In genomic region chrX:106189356-106189755, GRCm38 (mm10) we compare ENCODE assay signal across 9 mouse cellular contexts. TPM values are rescaled to one million over a fixed set of nuclear protein-coding genes. Genes with fewer than 3 reads are reported as not detected.
DNase-seq lines count a peak whose midpoint lies in the region; ATAC-seq and TF ChIP-seq lines count a peak whose summit lies in the region.
"Had no signal": no experiment of that assay in that cellular context is flagged by ENCODE, and none has a peak within 500 bp of the region (broad histone marks: within the 10 kb centered on the region; RNA-seq: fewer than 3 reads in every experiment).

No protein-coding gene starts in this region.

- H3K4me3 ChIP-seq in left cerebral cortex, adult 2 months, result peak overlapping the region; percentile 61; the same call in 1 of the 2 replicates
- peak overlapping the region; percentile 56 for H3K4me3 ChIP-seq in embryonic facial prominence, embryonic 14.5 days (ENCODE audit: low read depth, low read length)
- H3K4me3 ChIP-seq in limb, embryonic 10.5 days, result peak overlapping the region; percentile 62
- 0 out of 2 replicates have a peak overlapping the region, but pooled peaks have one; percentile 53 for H3K4me3 ChIP-seq in neural tube, embryonic 12.5 days

- peaks cover 3% of the 10 kb centered on the region for H3K4me1 ChIP-seq in embryonic facial prominence, embryonic 14.5 days (ENCODE audit: control insufficient read depth, insufficient read depth, low read length)
- H3K4me1 ChIP-seq in limb, embryonic 10.5 days, result peaks cover 15% of the 10 kb centered on the region; the same call in 1 of the 2 replicates
- H3K4me1 ChIP-seq in neural tube, embryonic 12.5 days, result no peaks in the 10 kb centered on the region; the same call in 1 of the 2 replicates

- DNase-seq in left cerebral cortex, adult 2 months (ENCODE audit: extremely low spot score in 1 of 2, low spot score in 2 of 2), result no peak
- no peak for DNase-seq in left cerebral cortex, postnatal 4 days
- DNase-seq in embryonic facial prominence, embryonic 14.5 days (ENCODE audit: low spot score), result no peak
- DNase-seq in limb, embryonic 10.5 days (ENCODE audit: low spot score), result no peak
- DNase-seq in spleen, adult 12 weeks (ENCODE audit: low spot score), result no peak
- DNase-seq in left cerebral cortex, postnatal 10 days (ENCODE audit: extremely low spot score in 1 of 2, low spot score in 2 of 2), result no peak
- DNase-seq: kidney, postnatal 10 days had no signal

- H3K36me3 ChIP-seq in embryonic facial prominence, embryonic 14.5 days (ENCODE audit: control insufficient read depth, insufficient read depth, low read length), result peaks cover 17% of the 10 kb centered on the region
- H3K36me3 ChIP-seq in limb, embryonic 10.5 days, result peaks cover 49% of the 10 kb centered on the region
- H3K36me3 ChIP-seq in neural tube, embryonic 12.5 days, result no peaks in the 10 kb centered on the region; the same call in 1 of the 2 replicates

- H3K27ac ChIP-seq in left cerebral cortex, adult 2 months, result no peak overlapping the region
- no peak overlapping the region for H3K27ac ChIP-seq in embryonic facial prominence, embryonic 14.5 days (replicated peaks; ENCODE audit: low read depth, low read length)
- no peak overlapping the region for H3K27ac ChIP-seq in limb, embryonic 10.5 days
- H3K27ac ChIP-seq in neural tube, embryonic 12.5 days, result no peak overlapping the region

- no peaks in the 10 kb centered on the region for H3K9me3 ChIP-seq in embryonic facial prominence, embryonic 14.5 days (ENCODE audit: control insufficient read depth, low read length)
- no peaks in the 10 kb centered on the region for H3K9me3 ChIP-seq in limb, embryonic 10.5 days (replicated peaks)
- no peaks in the 10 kb centered on the region for H3K9me3 ChIP-seq in neural tube, embryonic 12.5 days

- TF ChIP-seq CTCF in left cerebral cortex, adult 2 months (IDR thresholded peaks at IDR 0.05), result no peak

- H3K9ac ChIP-seq in embryonic facial prominence, embryonic 14.5 days (ENCODE audit: low read depth, low read length), result peak overlapping the region; percentile 71
- H3K9ac ChIP-seq in neural tube, embryonic 12.5 days, result no peak overlapping the region

- intact Hi-C loops in left cerebral cortex, adult 2 months (cut with DNase I), result loop anchor here (5.0 kb wide), 1 partner anchor 262 kb away; the partner anchor contains the start of gene Atrx
- intact Hi-C loops in left cerebral cortex, postnatal 4 days (cut with DNase I), result no loop called here
- intact Hi-C loops in left cerebral cortex, postnatal 10 days (cut with DNase I), result no loop called here

- 0 out of 2 replicates have a peak, but pooled peaks cover 2% of the 10 kb centered on the region for H3K27me3 ChIP-seq in embryonic facial prominence, embryonic 14.5 days (replicated peaks; ENCODE audit: control insufficient read depth, insufficient read depth, low read length)
- H3K27me3 ChIP-seq in limb, embryonic 10.5 days (ENCODE audit: low read depth, poor library complexity, severe bottlenecking), result peaks cover 46% of the 10 kb centered on the region
- no peaks in the 10 kb centered on the region for H3K27me3 ChIP-seq in neural tube, embryonic 12.5 days (replicated peaks)

- 60% methylated on average over 5 of the region's 5 CpGs for WGBS in embryonic facial prominence, embryonic 14.5 days
- 76% methylated on average over 5 of the region's 5 CpGs for WGBS in limb, embryonic 10.5 days
- 62% methylated on average over 5 of the region's 5 CpGs for WGBS in neural tube, embryonic 12.5 days

- peak overlapping the region; percentile 49 for H3K4me2 ChIP-seq in embryonic facial prominence, embryonic 14.5 days (ENCODE audit: low read depth, low read length)
- peak overlapping the region; percentile 65 for H3K4me2 ChIP-seq in neural tube, embryonic 12.5 days (replicated peaks)

- ATAC-seq in embryonic facial prominence, embryonic 14.5 days (ENCODE audit: low read depth), result no peak
- no peak for ATAC-seq in neural tube, embryonic 12.5 days (ENCODE audit: low FRiP score, low read depth)
- ATAC-seq in frontal cortex, adult (ENCODE audit: low TSS enrichment), result no peak

RNA-seq across cellular contexts. Expression of gene Pgk1, which starts 2.5 kb away (rescaled TPM):
- total RNA-seq in left cerebral cortex, adult 2 months (2021), result 100 to 1,000 TPM; 408 to 481 TPM
- 100 to 1,000 TPM; 211 to 234 TPM for total RNA-seq in left cerebral cortex, postnatal 4 days (2021)
- polyA plus RNA-seq in embryonic facial prominence, embryonic 14.5 days (2014; fragmentation: Nextera tagmentation; extraction: Ambion mirVana), result 304 and 338 TPM in 2 replicates
- polyA plus RNA-seq in limb, embryonic 10.5 days (2016; fragmentation: Nextera tagmentation; extraction: Ambion mirVana), result 468 and 544 TPM in 2 replicates
- 310 and 332 TPM in 2 replicates for polyA plus RNA-seq in neural tube, embryonic 12.5 days (2016; fragmentation: Nextera tagmentation; extraction: Ambion mirVana)
- total RNA-seq in left cerebral cortex, postnatal 10 days (2021), result 100 to 1,000 TPM; 307 to 351 TPM

RNA-seq across cellular contexts. Expression of gene Taf9b, which starts 31.6 kb away (rescaled TPM):
- 10 to 100 TPM; 21.5 to 22.4 TPM for total RNA-seq in left cerebral cortex, adult 2 months (2021)
- total RNA-seq in left cerebral cortex, postnatal 4 days (2021), result 10 to 100 TPM; 19.0 to 19.6 TPM
- 14.0 and 15.1 TPM in 2 replicates for polyA plus RNA-seq in embryonic facial prominence, embryonic 14.5 days (2014; fragmentation: Nextera tagmentation; extraction: Ambion mirVana)
- 6.1 and 7.6 TPM in 2 replicates for polyA plus RNA-seq in limb, embryonic 10.5 days (2016; fragmentation: Nextera tagmentation; extraction: Ambion mirVana)
- polyA plus RNA-seq in neural tube, embryonic 12.5 days (2016; fragmentation: Nextera tagmentation; extraction: Ambion mirVana), result 12.0 and 13.2 TPM in 2 replicates
- total RNA-seq in left cerebral cortex, postnatal 10 days (2021), result 10 to 100 TPM; 27.2 to 29.1 TPM

RNA-seq across cellular contexts. Expression of gene Tlr13, which starts 46.4 kb away (rescaled TPM):
- 1 to 10 TPM; 1.2 TPM for total RNA-seq in left cerebral cortex, adult 2 months (2021)
- total RNA-seq in left cerebral cortex, postnatal 4 days (2021), result under 1 TPM; 0.36 to 0.60 TPM
- polyA plus RNA-seq in embryonic facial prominence, embryonic 14.5 days (2014; fragmentation: Nextera tagmentation; extraction: Ambion mirVana), result 1.3 and 1.4 TPM in 2 replicates
- polyA plus RNA-seq in limb, embryonic 10.5 days (2016; fragmentation: Nextera tagmentation; extraction: Ambion mirVana), result 0.04 and 0.06 TPM in 2 replicates
- 0.27 and 0.45 TPM in 2 replicates for polyA plus RNA-seq in neural tube, embryonic 12.5 days (2016; fragmentation: Nextera tagmentation; extraction: Ambion mirVana)
- 1 to 10 TPM; 1.2 to 1.4 TPM for total RNA-seq in left cerebral cortex, postnatal 10 days (2021)
